Mouse (Mus musculus) ovary, adult 18-20 months (tissue): ENCODE results near the gene Tbc1d12.
A peak's percentile ranks its signal among the peaks of the same experiment; 100 is the strongest.

ENCODE experiments used
- DNase-seq: peaks from one replicate; pipeline ENCODE4 v3.0.0; 2022; ENCODE audit warnings: low spot score, mixed read lengths

Tbc1d12 gene

DNA sequence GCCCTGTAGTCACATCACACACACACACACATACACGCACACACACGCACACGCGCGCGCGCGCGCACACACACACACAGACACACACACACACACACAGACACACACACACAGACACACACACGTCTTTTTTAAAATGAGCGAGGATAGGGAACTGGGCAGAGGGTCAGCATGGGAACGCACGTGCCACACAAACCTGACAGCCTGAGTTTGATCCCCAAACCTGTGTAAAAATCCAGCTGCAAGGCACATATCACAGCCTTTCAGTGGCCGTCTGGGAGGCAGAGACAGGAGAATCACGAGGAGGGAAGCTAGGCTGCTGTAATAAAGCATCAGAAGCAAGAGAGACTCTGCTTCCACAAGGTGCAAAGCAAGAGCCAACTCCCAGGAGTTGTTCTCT is 78.5 kb downstream of the Tbc1d12 start:
- DNase-seq: no peak

DNA sequence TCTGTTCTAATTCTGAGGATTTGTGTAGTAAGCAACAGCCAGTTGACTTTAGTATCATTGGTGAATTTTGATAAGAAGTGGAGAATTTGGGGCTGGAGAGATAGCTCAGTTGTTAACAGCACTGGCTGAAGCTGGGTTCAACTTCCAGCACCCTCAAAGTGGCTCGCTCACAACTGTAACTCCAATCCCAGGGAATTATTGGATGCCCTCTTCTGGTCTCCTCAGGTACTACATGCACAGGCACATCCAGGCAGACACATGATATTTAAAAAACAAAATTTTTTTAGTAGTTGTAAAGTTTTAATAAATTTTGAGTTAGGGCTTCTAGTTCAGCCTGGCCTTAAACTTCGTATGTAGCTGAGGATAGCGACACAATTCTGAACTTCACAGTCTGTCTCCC is 79.3 kb downstream of the Tbc1d12 start:
- no peak for DNase-seq

DNA sequence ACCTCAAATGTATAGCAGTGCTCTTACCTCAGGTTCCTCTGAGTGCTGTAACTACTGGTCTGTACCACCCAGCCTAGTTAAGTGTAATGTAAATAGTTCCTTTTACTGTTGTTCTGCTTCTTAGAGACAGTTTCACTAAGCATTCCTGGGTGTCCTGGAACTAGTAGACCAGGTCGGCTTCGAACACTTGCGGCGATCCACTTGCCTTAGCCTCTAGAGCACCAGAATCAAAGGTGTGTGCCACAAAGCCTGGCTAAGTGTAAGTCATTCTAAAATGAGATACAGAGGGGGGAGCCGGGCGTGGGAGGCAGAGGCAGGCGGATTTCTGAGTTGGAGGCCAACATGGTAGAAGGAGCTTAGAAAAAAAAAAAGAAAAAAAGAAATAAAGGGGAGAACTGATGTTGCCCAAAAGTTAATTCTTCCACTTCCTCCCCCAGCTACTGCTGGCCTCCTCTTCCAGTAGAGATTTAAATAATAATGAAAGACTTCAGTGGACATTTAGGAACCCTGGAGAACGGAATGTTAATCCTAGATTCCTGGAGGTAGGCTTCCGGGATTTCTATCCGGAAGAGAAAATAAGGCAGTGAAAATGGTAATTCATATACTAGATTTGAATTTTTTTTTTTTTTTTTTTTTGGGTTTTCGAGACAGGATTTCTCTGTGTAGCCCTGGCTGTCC is 92.2 kb downstream of the Tbc1d12 start:
- no peak for DNase-seq

DNA sequence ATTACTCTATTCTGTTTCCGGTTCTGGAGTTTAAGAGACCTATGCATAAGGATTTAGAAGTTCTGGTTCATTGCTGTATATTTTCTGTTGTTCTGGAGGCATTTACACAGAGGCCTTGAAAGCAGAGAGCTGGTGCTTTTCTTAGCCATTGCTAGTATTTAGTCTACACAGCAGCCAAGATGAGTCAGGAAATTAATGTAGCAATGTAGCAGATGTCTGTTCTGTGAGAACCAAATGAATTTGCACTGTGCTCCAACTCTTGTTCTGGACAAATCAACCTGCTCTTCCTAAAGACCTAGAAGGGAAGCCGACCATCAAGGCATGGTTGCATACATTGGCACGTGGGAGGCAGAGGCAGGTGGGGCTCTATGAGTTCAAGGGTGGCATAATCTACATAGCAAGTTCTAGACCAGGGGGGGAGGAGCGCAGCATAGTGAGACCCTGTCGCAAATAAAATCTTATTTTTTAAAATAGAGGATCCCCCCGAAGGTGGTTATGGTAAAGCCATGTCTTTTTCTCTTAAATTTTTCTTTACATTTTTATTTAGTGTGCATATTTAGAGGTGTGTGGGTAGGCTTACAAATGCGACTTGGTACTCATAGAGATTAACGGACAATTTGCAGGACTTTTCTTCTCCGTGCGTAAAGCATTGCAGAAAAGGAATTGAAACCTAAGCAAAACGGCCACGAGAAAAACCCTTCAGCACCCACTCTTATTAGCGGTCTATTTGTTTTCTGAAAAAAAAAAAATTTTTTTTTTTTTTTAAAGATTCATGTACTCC is 93.3 kb downstream of the Tbc1d12 start:
- no peak for DNase-seq

DNA sequence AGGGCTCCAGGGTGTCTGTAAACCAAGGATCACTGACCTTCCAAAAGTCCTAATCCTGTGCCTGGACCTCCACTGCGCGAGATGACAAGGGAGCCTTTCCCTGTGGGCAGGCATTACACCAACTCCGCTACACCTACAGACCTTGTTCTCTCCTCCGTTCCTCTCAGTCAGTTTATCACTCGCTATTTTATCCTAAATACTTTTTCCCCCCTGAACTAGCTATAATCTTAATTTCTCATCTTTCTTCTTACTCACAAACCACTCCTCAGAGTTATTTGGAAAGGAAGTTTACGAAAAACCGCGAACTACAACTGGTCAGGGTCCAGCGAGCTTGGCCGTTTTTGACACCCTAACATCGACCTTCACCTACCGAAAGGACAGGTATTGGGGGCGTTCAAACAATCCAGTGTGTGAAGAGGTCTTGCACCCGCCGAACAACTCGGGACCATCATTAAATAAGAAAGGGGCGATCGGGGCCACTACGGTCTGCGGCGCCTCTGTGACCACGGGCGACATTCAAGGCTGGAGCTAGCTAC is 93.9 kb downstream of the Tbc1d12 start:
- DNase-seq: no peak

DNA sequence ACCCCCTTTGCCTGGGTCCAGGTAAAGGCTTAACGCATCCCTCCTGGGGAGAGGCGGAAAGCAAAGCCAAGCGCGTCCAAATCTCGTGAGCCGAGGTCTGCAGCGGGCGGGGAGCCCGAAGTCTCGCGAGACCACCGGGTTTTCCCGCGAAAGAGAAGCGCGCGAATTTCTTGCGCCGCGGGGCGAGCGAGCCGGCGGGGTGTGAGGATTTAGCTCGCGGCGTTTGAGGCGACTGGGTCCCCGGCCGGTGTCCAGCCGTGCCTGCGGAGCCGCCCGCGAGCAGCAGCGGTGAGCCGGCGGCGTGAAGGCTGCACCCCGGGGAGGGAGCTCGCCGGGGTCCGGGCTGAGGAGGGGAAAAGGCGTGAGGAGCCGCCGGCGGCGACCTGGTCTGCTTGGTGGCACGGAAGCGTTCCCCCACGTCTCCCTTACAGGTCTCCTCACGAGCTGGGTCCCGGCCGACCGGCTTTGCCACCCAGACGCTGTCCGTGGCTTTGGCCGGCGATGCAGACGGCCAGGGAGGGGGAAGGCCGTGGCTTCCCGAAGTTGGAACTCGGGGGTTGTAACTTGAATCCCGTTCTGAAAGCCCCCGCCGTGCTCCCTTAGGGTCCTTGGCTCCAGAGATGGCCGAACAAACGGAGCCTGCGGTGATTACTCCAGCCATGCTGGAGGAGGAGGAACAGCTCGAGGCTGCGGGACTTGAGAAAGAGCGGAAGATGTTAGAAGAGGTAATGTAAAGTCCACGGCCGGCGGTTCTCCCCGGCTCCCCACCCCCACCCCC is 94.6 kb downstream of the Tbc1d12 start, which contains the start of gene Hells:
Gene Hells, plus strand, starts transcription at position 128 of the 778 bp plus-strand sequence.
- peak; percentile 77 for DNase-seq

DNA sequence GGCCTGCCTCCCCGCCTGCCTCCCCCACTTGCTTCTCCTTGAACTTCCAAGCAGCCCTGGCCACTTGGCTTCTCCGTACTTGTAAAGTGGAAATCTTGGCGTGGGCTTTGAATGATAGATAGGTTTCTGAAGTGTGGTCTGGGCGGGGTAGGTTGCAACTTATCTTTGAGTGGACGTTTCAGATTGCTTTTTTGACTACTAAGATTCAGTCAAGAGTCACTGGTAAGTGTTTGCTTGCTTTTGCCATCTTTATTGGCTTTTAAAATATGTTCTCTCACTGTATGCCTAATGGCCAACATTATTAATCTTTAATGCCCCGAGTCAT is 95.1 kb downstream of the Tbc1d12 start:
- DNase-seq: no peak

DNA sequence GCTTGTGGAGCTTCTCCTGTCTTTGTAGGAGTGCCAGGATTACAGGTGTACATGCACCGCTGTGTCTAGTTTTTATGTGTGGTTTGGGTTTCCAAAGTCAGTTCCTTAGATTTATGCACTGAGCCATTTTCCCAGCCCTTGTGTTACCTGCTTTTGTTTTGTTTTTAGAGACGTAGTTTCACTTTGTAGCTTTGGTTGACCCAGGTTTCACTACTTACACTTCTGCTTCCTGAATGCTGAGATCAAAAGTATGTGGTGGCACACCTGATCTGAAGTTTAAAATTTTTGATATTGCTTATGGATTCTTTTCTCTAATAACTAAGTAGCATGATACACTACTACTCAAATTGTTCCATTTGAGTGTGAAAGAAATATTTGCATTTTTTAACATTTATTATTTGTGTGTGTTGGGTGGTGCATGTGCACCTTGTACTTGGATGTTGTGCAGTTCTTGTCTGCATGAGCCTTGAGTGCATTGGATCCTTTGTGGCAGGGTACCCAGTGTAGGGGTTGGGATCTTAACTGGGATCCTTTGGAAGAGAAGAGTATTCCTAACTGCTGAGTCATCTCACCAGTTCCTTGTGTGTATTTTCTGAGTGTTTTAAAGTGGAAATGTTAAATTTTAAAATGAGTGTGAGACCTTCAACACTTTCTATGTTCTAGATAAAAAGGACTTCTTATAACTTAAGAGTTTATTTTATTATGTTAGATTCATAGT is 108.4 kb downstream of the Tbc1d12 start:
- DNase-seq: no peak
